Mouse (Mus musculus): ENCODE data around the gene Tlx2.

The Tlx2 gene

GRCm38 (mm10) chr6:83092416-83093127 is 22.5 kb upstream of the Tlx2 start:
- no peak for DNase-seq (ENCODE audit: low spot score in 2 of 2)

DNA sequence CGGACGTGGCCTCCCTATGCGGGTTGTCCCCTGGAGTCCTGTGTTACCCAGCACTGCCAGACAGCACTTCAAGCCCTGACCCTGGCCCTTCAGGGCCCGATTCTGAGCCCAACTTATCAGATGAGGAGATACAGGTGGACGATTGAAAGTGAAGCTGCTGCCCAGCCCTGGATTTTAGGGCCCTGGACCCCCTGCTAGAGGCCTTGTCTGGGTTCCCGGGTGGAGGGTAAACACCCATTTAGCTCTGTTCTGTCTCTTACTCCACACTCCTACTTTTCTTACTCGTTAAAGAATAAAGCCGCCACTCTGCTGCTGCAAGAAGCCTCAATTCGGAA is 17.8 kb upstream of the Tlx2 start:
- DNase-seq (ENCODE audit: low spot score in 2 of 2), result no peak

DNA sequence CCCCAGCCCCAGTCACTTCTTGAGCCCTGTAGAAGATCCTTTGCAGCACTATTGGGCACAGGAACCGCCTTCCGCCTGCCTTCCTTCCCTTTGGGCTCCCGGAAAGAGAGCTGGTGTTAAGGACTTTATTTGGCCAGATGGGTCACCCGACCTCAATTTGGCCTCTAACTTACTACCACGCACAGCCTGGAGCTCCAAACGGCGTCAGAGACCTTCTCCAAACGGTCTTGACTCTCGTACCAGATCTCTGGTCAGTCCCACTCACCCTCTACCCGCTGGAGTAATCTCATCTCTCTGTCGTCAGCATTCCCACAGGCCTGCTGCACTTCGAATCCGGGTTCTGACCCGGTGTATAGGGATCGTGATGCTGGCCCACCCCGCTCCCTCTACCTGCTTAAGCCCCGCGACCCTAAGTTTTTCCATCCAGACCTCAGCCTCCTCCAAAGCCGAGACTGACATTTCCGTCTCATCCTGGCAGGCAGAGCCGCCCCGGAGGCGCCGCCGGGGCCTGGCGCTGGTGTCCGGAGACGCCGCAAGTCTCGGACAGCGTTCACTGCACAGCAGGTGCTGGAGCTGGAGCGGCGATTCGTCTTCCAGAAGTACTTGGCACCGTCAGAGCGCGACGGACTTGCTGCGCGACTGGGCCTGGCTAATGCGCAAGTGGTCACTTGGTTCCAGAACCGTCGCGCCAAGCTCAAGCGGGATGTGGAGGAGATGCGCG is 17.3 kb upstream of the Tlx2 start:
- DNase-seq (ENCODE audit: low spot score in 2 of 2), result no peak

GRCm38 (mm10) chr6:83086121-83087035 is 16.3 kb upstream of the Tlx2 start, which contains the start of gene Lbx2:
Lbx2 (plus strand) TSS chr6:83086367.
- no peak for DNase-seq (ENCODE audit: low spot score in 2 of 2)

DNA sequence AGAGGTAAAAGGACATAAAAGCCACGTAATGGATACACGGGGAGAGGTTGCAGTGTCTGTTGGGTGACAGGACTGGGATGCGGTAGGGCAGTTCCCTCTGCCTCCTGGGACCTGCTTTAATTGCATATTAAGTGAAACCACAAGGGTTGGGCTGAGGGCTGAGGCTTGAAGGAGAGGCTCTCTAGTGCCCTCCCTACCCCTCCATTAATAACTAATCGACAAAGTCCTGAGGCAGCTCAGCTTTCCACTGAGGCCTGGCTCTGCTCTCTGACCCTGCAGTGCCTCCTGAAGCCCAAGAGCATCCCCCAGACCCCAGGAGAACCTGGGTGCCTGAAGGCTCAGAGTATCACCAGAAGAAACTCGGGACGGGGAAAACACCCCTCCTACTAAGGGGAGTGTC is 14.4 kb upstream of the Tlx2 start:
- DNase-seq (ENCODE audit: low spot score in 2 of 2), result no peak

DNA sequence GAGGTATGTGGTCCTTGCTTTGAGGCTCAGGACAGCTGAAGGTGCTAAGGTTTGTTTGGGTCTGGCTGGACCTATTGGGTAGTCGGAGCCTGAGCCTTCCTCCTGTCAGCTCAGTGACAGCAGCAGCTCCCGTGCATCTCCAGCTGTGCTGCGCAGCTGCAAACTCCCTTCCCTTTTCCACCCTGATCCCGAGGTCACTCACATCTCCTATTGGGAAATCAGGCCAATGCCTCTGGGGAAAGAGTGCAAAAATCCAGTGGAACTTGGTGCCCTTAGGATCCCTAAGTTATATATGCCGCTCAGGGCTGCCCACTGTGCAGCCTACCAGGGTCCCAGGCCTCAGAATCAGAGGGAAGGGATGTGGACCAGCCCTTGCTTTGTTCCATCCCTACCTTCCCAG is 13.4 kb upstream of the Tlx2 start:
- no peak for DNase-seq (ENCODE audit: low spot score in 2 of 2)

DNA sequence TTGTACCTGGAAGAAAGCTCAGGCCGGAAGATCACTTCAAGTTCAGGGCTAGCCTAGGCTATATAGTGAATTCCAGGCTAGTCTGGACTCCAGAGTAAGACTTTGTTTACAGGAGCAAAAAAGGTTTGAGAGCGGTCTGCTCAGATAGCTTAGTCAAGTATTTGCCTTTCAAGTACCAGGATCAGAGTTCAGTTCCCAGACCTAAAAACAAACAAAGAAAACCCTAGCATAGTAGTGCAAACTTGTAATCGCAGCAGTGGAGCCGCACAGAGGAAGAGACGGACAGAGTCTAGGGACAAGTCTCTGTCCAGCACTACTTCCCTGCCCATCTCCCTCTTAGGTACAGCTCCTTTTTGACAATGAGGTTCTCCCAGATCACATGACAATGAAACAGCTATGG is 10.1 kb upstream of the Tlx2 start:
- no peak for DNase-seq (ENCODE audit: low spot score in 2 of 2)

GRCm38 (mm10) chr6:83078324-83078858 is 8.3 kb upstream of the Tlx2 start:
- DNase-seq (ENCODE audit: low spot score in 2 of 2), result peak; percentile 99 to 100

- DNase-seq (ENCODE audit: low spot score in 2 of 2), result peak; percentile 38 to 77
These were observed 7.7 kb upstream of the Tlx2 start, which contains the start of gene Pcgf1 for GRCm38 (mm10) chr6:83077630-83078323. Pcgf1 (plus strand) TSS chr6:83077869.

GRCm38 (mm10) chr6:83074979-83075378 is 4.9 kb upstream of the Tlx2 start:
- no peak for DNase-seq (ENCODE audit: low spot score in 2 of 2)

DNA sequence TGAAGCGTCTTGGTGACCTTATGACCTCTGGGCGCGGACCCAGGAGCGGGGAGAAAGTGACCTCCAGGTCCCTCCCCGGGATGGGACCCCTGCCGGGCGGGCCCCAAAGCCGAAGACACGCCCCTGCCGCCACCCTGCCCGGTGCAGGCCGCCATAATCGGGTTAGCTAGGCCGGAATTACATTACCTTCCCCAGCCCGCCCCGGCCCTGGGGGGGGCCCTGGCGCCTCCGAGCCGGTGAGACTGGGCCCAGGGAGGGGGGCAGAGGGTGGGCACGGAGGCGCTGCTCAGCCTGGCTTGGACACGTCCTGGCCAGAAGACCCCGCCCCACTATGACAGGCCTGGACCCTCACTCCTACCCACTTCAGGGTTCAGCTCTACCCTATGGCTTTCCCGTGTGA is 1.1 kb upstream of the Tlx2 start:
- peak in 1 of 2 experiments; percentile 67 for DNase-seq (ENCODE audit: low spot score in 2 of 2)

DNA sequence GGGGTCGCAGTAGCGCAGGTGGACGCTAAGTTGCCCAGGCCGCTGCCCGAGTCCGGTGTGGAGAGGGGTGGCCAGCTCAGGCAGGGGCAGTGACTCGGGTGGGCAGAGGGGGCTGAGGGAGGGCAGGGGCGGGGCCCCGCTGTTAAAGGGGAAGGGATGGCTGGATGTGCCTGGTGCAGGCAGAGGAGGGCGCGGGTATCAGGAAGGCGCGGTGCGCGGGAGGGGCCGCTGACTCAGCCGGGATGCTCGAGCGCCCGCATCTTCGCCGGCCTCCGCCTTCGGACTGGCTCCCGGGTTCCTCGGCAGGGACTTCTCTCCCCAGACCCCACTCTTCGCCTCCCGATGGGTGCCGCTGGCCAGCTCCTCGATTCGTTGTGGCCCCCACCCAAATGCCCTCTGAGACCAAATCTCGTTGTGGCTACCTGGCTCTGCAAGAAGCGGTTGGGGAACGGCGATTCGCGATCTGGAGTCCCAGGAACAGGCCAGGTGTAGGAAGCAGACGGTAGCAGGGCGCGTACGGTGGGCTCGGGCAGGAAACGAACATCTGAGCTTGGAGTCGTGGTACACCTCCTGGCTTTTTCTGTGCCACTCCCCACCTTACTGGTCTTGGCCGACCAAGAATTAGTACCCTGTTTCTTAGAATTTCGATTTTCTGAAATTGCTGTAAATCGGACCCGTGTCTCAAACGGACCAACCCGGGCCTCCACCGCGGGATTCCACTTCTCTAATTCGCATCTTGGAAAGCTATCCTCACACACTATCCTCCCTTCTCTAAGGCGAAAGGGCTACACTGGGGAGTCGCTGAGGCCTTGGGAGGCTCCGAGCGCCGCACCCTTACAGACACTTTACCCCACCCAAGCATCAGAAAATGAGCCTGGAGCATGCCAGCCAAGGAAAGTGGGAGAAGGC is 472 bp upstream of the Tlx2 start:
- DNase-seq (ENCODE audit: low spot score in 2 of 2), result peak in 1 of 2 experiments; percentile 74

- DNase-seq (ENCODE audit: low spot score in 2 of 2), result peak in 1 of 2 experiments; percentile 73
These were observed 426 bp downstream of the Tlx2 start for GRCm38 (mm10) chr6:83069488-83070246.

- DNase-seq (ENCODE audit: low spot score in 2 of 2), result no peak
These were observed 1.2 kb downstream of the Tlx2 start for GRCm38 (mm10) chr6:83068706-83069487.

DNA sequence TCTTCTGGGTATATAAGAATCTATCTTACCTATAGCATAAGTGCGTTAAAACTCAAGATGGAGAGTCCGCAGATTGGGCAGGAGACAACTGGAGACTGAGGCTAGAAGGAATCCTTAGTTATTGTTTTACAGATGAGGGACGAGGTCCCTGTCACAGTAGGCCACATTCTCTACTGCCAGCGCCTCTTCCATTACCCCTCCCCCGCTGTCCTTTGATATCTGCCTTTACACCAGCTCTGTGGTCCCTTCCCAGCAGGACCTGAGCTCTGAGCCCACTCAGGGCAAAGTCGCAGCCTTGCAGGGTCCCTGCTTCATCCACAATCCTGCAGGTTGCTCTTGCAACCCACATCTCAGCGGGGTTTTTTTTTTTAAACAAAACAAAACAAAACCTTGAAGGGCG is 1.9 kb downstream of the Tlx2 start:
- DNase-seq (ENCODE audit: low spot score in 2 of 2), result no peak

- DNase-seq (ENCODE audit: low spot score in 2 of 2), result no peak
These were observed 3.7 kb downstream of the Tlx2 start for GRCm38 (mm10) chr6:83066441-83066840.

- no peak for DNase-seq (ENCODE audit: low spot score in 2 of 2)
These were observed 4.1 kb downstream of the Tlx2 start for GRCm38 (mm10) chr6:83065995-83066394.

DNA sequence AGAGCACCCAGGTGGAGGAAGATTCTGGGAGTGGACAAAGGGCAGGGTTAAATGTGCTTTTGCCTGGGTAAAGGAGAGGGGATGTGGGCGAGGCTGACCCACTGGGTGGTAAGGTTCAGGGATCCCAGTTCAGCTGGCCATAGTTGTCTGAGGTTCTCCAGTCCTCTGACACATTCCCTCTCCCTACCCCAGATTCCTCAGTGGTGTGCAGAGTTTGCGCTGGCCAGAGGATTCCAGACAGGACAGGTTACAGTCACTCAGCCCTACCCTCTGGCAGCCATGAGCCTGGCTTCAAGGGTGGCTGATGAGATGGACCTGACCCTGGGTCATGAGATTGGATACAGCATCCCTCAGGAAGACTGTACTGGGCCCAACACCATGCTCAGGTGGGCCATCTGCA is 11.4 kb downstream of the Tlx2 start:
- DNase-seq (ENCODE audit: low spot score in 2 of 2), result no peak

- no peak for DNase-seq (ENCODE audit: low spot score in 2 of 2)
These were observed 12.3 kb downstream of the Tlx2 start, which contains the start of gene Dqx1 for GRCm38 (mm10) chr6:83057790-83058189. Dqx1 (plus strand) TSS chr6:83057844.
